Mouse (Mus musculus): ENCODE measurements at regions not wholly inside any gene's neighbourhood (a gene's known extent, or its start where the extent isn't known, plus 50 kb on each side); places are given as distances from the start of the nearest gene placed in this dataset.

GRCm38 (mm10) chr1:157004312-157005074 is 65.1 kb upstream of the Ralgps2 start:
- WGBS = 94% methylated on average over 16 of the region's 16 CpGs

DNA sequence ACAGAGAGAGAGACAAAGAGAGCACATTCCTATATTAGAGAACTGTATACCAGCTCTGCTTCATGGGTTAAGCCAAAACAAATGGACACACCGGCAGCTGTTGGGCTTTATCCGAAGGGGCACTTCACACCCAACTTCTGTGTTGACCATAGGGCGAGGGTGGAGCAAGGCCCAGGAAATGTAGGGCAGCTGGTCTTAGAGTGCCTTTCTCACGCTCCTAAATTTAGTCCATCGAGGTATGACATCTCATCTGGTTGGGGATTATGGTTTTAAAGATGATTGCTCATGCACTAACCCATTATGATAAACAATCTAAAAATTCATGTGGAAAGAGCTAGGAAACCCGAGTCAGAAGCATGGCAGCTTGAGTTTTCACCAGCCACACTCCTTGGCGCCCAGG is 63.6 kb upstream of the Ralgps2 start:
- peak in 1 of 2 experiments; percentile 54 for DNase-seq (ENCODE audit: low read depth in 1 of 2, low spot score in 2 of 2)
- Histone ChIP-seq H3K27me3 (ENCODE audit: control insufficient read depth, insufficient read depth, low read length) (no peaks in the 10 kb centered on the region), H3K36me3 (ENCODE audit: control insufficient read depth, insufficient read depth, low read length) (no peaks in the 10 kb centered on the region), H3K4me3 (ENCODE audit: extremely low read depth, insufficient read depth, insufficient read length) (no peak overlapping the region), H3K27ac (ENCODE audit: insufficient read depth, low read length) (peak overlapping the region; percentile 78), H3K4me1 (ENCODE audit: control insufficient read depth, insufficient read depth, insufficient read length) (peaks cover 18% of the 10 kb centered on the region)
- 48% methylated on average over 7 of the region's 7 CpGs for WGBS
- TF ChIP-seq POLR2A (IDR thresholded peaks at IDR 0.05; ENCODE audit: low read depth, low read length) = no peak
- TF ChIP-seq CTCF (IDR thresholded peaks at IDR 0.05; ENCODE audit: extremely low read depth, insufficient read depth, insufficient read length, insufficient replicate concordance) = no peak

More at GRCm38 (mm10) chr1:157004312-157005074, 65.1 kb upstream of the Ralgps2 start:
- TF ChIP-seq CTCF (IDR thresholded peaks at IDR 0.05; ENCODE audit: extremely low read depth, insufficient read depth, insufficient read length, insufficient replicate concordance) = no peak
- no peak for TF ChIP-seq POLR2A (IDR thresholded peaks at IDR 0.05; ENCODE audit: low read depth, low read length)
- no peak overlapping the region for H3K4me3 ChIP-seq (ENCODE audit: extremely low read depth, insufficient read depth, insufficient read length)
- H3K27ac ChIP-seq (ENCODE audit: insufficient read depth, low read length) = no peak overlapping the region
- no peak for DNase-seq (ENCODE audit: low read depth in 1 of 2, low spot score in 2 of 2)
- peaks cover 19% of the 10 kb centered on the region for H3K4me1 ChIP-seq (ENCODE audit: control insufficient read depth, insufficient read depth, insufficient read length)
- no peaks in the 10 kb centered on the region for H3K36me3 ChIP-seq (ENCODE audit: control insufficient read depth, insufficient read depth, low read length)
- H3K27me3 ChIP-seq (ENCODE audit: control insufficient read depth, insufficient read depth, low read length) = no peaks in the 10 kb centered on the region

- 79% methylated on average over 2 of the region's 2 CpGs for WGBS
- peaks cover 21% of the 10 kb centered on the region for H3K4me1 ChIP-seq (ENCODE audit: control insufficient read depth, insufficient read depth, insufficient read length)
- TF ChIP-seq CTCF (IDR thresholded peaks at IDR 0.05; ENCODE audit: extremely low read depth, insufficient read depth, insufficient read length, insufficient replicate concordance) (no peak), POLR2A (IDR thresholded peaks at IDR 0.05; ENCODE audit: low read depth, low read length) (no peak)
- no peaks in the 10 kb centered on the region for H3K36me3 ChIP-seq (ENCODE audit: control insufficient read depth, insufficient read depth, low read length)
- peak overlapping the region; percentile 84 for H3K27ac ChIP-seq (ENCODE audit: insufficient read depth, low read length)
- H3K4me3 ChIP-seq (ENCODE audit: extremely low read depth, insufficient read depth, insufficient read length) = no peak overlapping the region
- H3K27me3 ChIP-seq (ENCODE audit: control insufficient read depth, insufficient read depth, low read length) = no peaks in the 10 kb centered on the region
- DNase-seq (ENCODE audit: low read depth in 1 of 2, low spot score in 2 of 2) = no peak
Measured at GRCm38 (mm10) chr1:157002258-157002657, 62.8 kb upstream of the Ralgps2 start.

DNA sequence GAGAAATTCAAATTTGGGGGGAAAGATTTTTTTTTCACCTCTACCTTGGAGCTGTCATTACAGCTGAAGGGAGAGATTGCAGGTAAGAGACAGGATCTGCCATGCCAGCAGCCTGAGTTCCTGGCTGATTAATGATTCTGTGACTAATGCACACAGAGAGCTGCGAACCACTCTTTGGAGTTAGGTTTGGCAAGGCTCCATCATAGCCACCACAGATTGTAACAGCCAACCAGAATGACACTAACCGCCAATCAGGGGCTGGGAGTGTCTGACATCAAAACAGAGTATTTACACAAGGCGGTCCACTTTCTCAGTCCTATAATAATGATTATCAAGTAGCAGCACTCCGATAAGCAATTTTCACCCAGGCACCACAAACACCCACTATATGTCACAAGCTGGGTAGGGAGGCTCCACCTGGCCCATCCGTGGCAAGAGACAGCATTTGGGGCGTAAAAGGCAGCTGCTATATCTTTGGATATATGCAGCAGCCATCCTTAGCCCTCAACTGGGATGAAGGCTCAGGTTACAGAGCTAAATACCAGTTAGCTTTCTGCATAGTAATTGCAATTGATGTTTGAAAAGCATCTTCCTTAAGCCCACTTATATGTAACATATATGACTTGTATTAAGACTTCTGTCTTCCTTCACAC is 61.7 kb upstream of the Ralgps2 start:
- DNase-seq (ENCODE audit: low read depth in 1 of 2, low spot score in 2 of 2) = no peak

GRCm38 (mm10) chr1:156999947-157000346 is 60.5 kb upstream of the Ralgps2 start:
- Histone ChIP-seq H3K27ac (ENCODE audit: insufficient read depth, low read length) (no peak overlapping the region), H3K36me3 (ENCODE audit: control insufficient read depth, insufficient read depth, low read length) (no peaks in the 10 kb centered on the region), H3K4me1 (ENCODE audit: control insufficient read depth, insufficient read depth, insufficient read length) (peaks cover 31% of the 10 kb centered on the region), H3K27me3 (ENCODE audit: control insufficient read depth, insufficient read depth, low read length) (no peaks in the 10 kb centered on the region), H3K4me3 (ENCODE audit: extremely low read depth, insufficient read depth, insufficient read length) (no peak overlapping the region)
- no peak for DNase-seq (ENCODE audit: low read depth in 1 of 2, low spot score in 2 of 2)
- no peak for TF ChIP-seq CTCF (IDR thresholded peaks at IDR 0.05; ENCODE audit: extremely low read depth, insufficient read depth, insufficient read length, insufficient replicate concordance)
- TF ChIP-seq POLR2A (IDR thresholded peaks at IDR 0.05; ENCODE audit: low read depth, low read length) = no peak
- 83% methylated on average over 8 of the region's 8 CpGs for WGBS

More for the DNA sequence above, 61.7 kb upstream of the Ralgps2 start:
- no peak overlapping the region for H3K4me3 ChIP-seq (ENCODE audit: extremely low read depth, insufficient read depth, insufficient read length)
- no peak overlapping the region for H3K27ac ChIP-seq (ENCODE audit: insufficient read depth, low read length)
- WGBS = 63% methylated on average over 6 of the region's 6 CpGs
- H3K4me1 ChIP-seq (ENCODE audit: control insufficient read depth, insufficient read depth, insufficient read length) = peaks cover 24% of the 10 kb centered on the region
- TF ChIP-seq POLR2A (IDR thresholded peaks at IDR 0.05; ENCODE audit: low read depth, low read length) (no peak), CTCF (IDR thresholded peaks at IDR 0.05; ENCODE audit: extremely low read depth, insufficient read depth, insufficient read length, insufficient replicate concordance) (no peak)
- H3K27me3 ChIP-seq (ENCODE audit: control insufficient read depth, insufficient read depth, low read length) = no peaks in the 10 kb centered on the region
- no peaks in the 10 kb centered on the region for H3K36me3 ChIP-seq (ENCODE audit: control insufficient read depth, insufficient read depth, low read length)

GRCm38 (mm10) chr1:156999272-156999671 is 59.8 kb upstream of the Ralgps2 start:
- TF ChIP-seq POLR2A (IDR thresholded peaks at IDR 0.05; ENCODE audit: low read depth, low read length) = no peak
- TF ChIP-seq CTCF (IDR thresholded peaks at IDR 0.05; ENCODE audit: extremely low read depth, insufficient read depth, insufficient read length, insufficient replicate concordance) = no peak
- peak overlapping the region; percentile 61; the same call in 1 of the 2 replicates for H3K27ac ChIP-seq (ENCODE audit: insufficient read depth, low read length)
- H3K4me1 ChIP-seq (ENCODE audit: control insufficient read depth, insufficient read depth, insufficient read length) = peaks cover 34% of the 10 kb centered on the region
- no peak for DNase-seq (ENCODE audit: low read depth in 1 of 2, low spot score in 2 of 2)
- H3K36me3 ChIP-seq (ENCODE audit: control insufficient read depth, insufficient read depth, low read length) = no peaks in the 10 kb centered on the region
- WGBS = 73% methylated on average over 8 of the region's 8 CpGs
- no peaks in the 10 kb centered on the region for H3K27me3 ChIP-seq (ENCODE audit: control insufficient read depth, insufficient read depth, low read length)
- no peak overlapping the region for H3K4me3 ChIP-seq (ENCODE audit: extremely low read depth, insufficient read depth, insufficient read length)

Data from spleen, adult 2 months (tissue).